Mouse (Mus musculus) gastrocnemius, postnatal 10 days (tissue): ENCODE results near the gene Abcb11. TPM values are rescaled to one million over a fixed set of nuclear protein-coding genes. Genes with fewer than 3 reads are reported as not detected.

Experiments used
- DNase-seq: peaks from one replicate; pipeline ENCODE4 v3.0.0; 2021; ENCODE audit warnings: mixed read lengths
- total RNA-seq, 2 experiments: library from RNA; stranded (reverse); gene quantifications; 2 replicates each; pipeline ENCODE4 v1.2.3; 2021

Gene Abcb11
- total RNA-seq, 2 experiments from 2014 or later: 0.05 TPM; not detected in 1

- DNase-seq: no peak
Measured at GRCm38 (mm10) chr2:69188732-69189131, 153.7 kb downstream of the Abcb11 start.

Other genes starting within 250 kb of the Abcb11 start
- gene Nostrin, start 206.8 kb downstream of the Abcb11 start, total RNA-seq: 1 to 10 TPM; 2.2 to 3.2 TPM
- gene Spc25, start 136.4 kb downstream of the Abcb11 start, total RNA-seq: 1 to 10 TPM; 8.5 to 9.9 TPM
- not detected for gene G6pc2, start 131.5 kb downstream of the Abcb11 start, total RNA-seq
- under 1 TPM; 0.05 to 0.07 TPM for gene Dhrs9, start 37.8 kb upstream of the Abcb11 start, total RNA-seq
- gene Lrp2, start 243.4 kb upstream of the Abcb11 start, total RNA-seq: under 1 TPM in 1 of 2 experiments, not detected in 1; 0.02 TPM